Mouse (Mus musculus) MN1 (cell line): ENCODE measurements at regions not wholly inside any gene's neighbourhood (a gene's known extent, or its start where the extent isn't known, plus 50 kb on each side); places are given as distances from the start of the nearest gene placed in this dataset.

Source experiments
- DNase-seq: peaks from one replicate; pipeline ENCODE4 v3.0.0-alpha.2; 2016; ENCODE audit warnings: low spot score

GRCm38 (mm10) chr10:100922976-100923375 is 332.7 kb downstream of the 1700017N19Rik start:
- no peak for DNase-seq

GRCm38 (mm10) chr10:100927086-100927485 is 336.8 kb downstream of the 1700017N19Rik start:
- DNase-seq, result no peak

- DNase-seq, result no peak
These were observed 341.5 kb downstream of the 1700017N19Rik start for GRCm38 (mm10) chr10:100931739-100932138.

- DNase-seq, result peak; percentile 79
These were observed 368.1 kb downstream of the 1700017N19Rik start for GRCm38 (mm10) chr10:100958371-100958770.

GRCm38 (mm10) chr10:101003469-101003868 is 413.2 kb downstream of the 1700017N19Rik start:
- no peak for DNase-seq

GRCm38 (mm10) chr10:101004687-101005086 is 414.4 kb downstream of the 1700017N19Rik start:
- no peak for DNase-seq

GRCm38 (mm10) chr10:101015416-101015815 is 425.1 kb downstream of the 1700017N19Rik start:
- no peak for DNase-seq

GRCm38 (mm10) chr10:101038630-101039029 is 448.3 kb downstream of the 1700017N19Rik start:
- DNase-seq, result no peak

GRCm38 (mm10) chr10:101039034-101039433 is 448.8 kb downstream of the 1700017N19Rik start:
- no peak for DNase-seq
